Mouse (Mus musculus) stomach, embryonic 14.5 days (tissue): ENCODE results near the gene Cd69. TPM values are rescaled to one million over a fixed set of nuclear protein-coding genes. Genes with fewer than 3 reads are reported as not detected.

Experiments used
- ATAC-seq: fragments of 200-750 bp; cut with Nextera tagmentation; 2 replicates; pipeline ENCODE4 v1.8.0; 2017; ENCODE audit warnings: low read depth, moderate TSS enrichment; ENCODE audit not compliant: insufficient number of reproducible peaks, insufficient read depth, low FRiP score
- H3K27ac ChIP-seq: fragments of 300-500 bp; sonication (generic); 2 replicates; pipeline ENCODE4 v1.5.1; 2014; ENCODE audit warnings: mild to moderate bottlenecking, low read length, moderate library complexity, mixed read lengths
- H3K27me3 ChIP-seq: fragments of 300-500 bp; sonication (generic); 2 replicates; pipeline ENCODE4 v1.6.1; 2014; ENCODE audit warnings: low read length, control low read depth, mixed read lengths; ENCODE audit not compliant: control insufficient read depth, insufficient read depth
- H3K36me3 ChIP-seq: fragments of 300-500 bp; sonication (generic); 2 replicates; pipeline ENCODE4 v1.6.1; 2014; ENCODE audit warnings: mild to moderate bottlenecking, control low read depth, low read length, moderate library complexity, mixed read lengths; ENCODE audit not compliant: control insufficient read depth, insufficient read depth
- H3K4me1 ChIP-seq: fragments of 300-500 bp; sonication (generic); 2 replicates; pipeline ENCODE4 v1.6.1; 2014; ENCODE audit warnings: low read length, control low read depth, mixed read lengths; ENCODE audit not compliant: control insufficient read depth, insufficient read depth
- H3K4me2 ChIP-seq: fragments of 300-500 bp; sonication (generic); replicated peaks from 2 replicates; pipeline ENCODE4 v1.6.1; 2014; ENCODE audit warnings: low read depth, low read length, control low read depth
- H3K4me3 ChIP-seq: fragments of 300-500 bp; sonication (generic); 2 replicates; pipeline ENCODE4 v1.5.1; 2014; ENCODE audit warnings: low read depth, low read length, control low read depth
- H3K9ac ChIP-seq: fragments of 300-500 bp; sonication (generic); replicated peaks from 2 replicates; pipeline ENCODE4 v1.6.1; 2014; ENCODE audit warnings: low read depth, mild to moderate bottlenecking, control low read depth, low read length, moderate library complexity, mixed read lengths
- H3K9me3 ChIP-seq: fragments of 300-500 bp; sonication (generic); 2 replicates; pipeline ENCODE4 v1.6.1; 2016; ENCODE audit warnings: low read depth, low read length, control low read depth; ENCODE audit not compliant: control insufficient read depth
- WGBS: fragments of 180-500 bp; shearing (Covaris S2); extraction: QIAGEN DNeasy Blood & Tissue Kit; methylation state at CpG from one replicate; pipeline ENCODE4 v1.1.7; 2014; 5-methylcytosine and 5-hydroxymethylcytosine counted together
- polyA plus RNA-seq: library from polyadenylated mRNA; unstranded; fragments of >200 nt; fragmentation: Nextera tagmentation; extraction: Ambion mirVana; gene quantifications from 2 replicates; pipeline ENCODE4 v1.2.1, GENCODE M21; 2014

The Cd69 gene
- polyA plus RNA-seq, 1 experiment from 2014 or later, result 0.20 TPM

- H3K27me3 ChIP-seq, result no peaks in the 10 kb centered on the region
- H3K4me3 ChIP-seq, result no peak overlapping the region
- no peaks in the 10 kb centered on the region for H3K4me1 ChIP-seq
- H3K9me3 ChIP-seq, result no peaks in the 10 kb centered on the region
- H3K9ac ChIP-seq, result no peak overlapping the region
- no peak overlapping the region for H3K27ac ChIP-seq
- no peak overlapping the region for H3K4me2 ChIP-seq
- no peak for ATAC-seq
- WGBS, result 62% methylated on average over 7 of the region's 7 CpGs
- no peaks in the 10 kb centered on the region for H3K36me3 ChIP-seq
Measured at GRCm38 (mm10) chr6:129284384-129285104, 9.3 kb upstream of the Cd69 start.

GRCm38 (mm10) chr6:129283271-129283670 is 8.0 kb upstream of the Cd69 start:
- Histone ChIP-seq H3K27me3 (no peaks in the 10 kb centered on the region), H3K27ac (no peak overlapping the region), H3K4me1 (no peaks in the 10 kb centered on the region), H3K4me3 (no peak overlapping the region), H3K36me3 (no peaks in the 10 kb centered on the region), H3K9ac (no peak overlapping the region), H3K4me2 (no peak overlapping the region), H3K9me3 (no peaks in the 10 kb centered on the region)
- whole genome bisulfite sequencing, result 62% methylated on average over 3 of the region's 3 CpGs
- no peak for ATAC-seq

GRCm38 (mm10) chr6:129276483-129276882 is 1.2 kb upstream of the Cd69 start:
- no peak overlapping the region for H3K4me2 ChIP-seq
- ATAC-seq, result no peak
- no peak overlapping the region for H3K27ac ChIP-seq
- H3K36me3 ChIP-seq, result no peaks in the 10 kb centered on the region
- H3K4me3 ChIP-seq, result no peak overlapping the region
- 88% methylated on average over 2 of the region's 2 CpGs for WGBS
- no peaks in the 10 kb centered on the region for H3K4me1 ChIP-seq
- H3K27me3 ChIP-seq, result no peaks in the 10 kb centered on the region
- no peaks in the 10 kb centered on the region for H3K9me3 ChIP-seq
- H3K9ac ChIP-seq, result no peak overlapping the region

GRCm38 (mm10) chr6:129275624-129276203 is 478 bp upstream of the Cd69 start:
- Histone ChIP-seq H3K9ac (no peak overlapping the region), H3K4me3 (no peak overlapping the region), H3K36me3 (no peaks in the 10 kb centered on the region), H3K27me3 (no peaks in the 10 kb centered on the region), H3K27ac (no peak overlapping the region), H3K9me3 (no peaks in the 10 kb centered on the region), H3K4me1 (no peaks in the 10 kb centered on the region), H3K4me2 (no peak overlapping the region)
- no peak for ATAC-seq
- 57% methylated on average over 3 of the region's 3 CpGs for WGBS

- no peak overlapping the region for H3K4me2 ChIP-seq
- H3K27ac ChIP-seq, result no peak overlapping the region
- H3K9ac ChIP-seq, result no peak overlapping the region
- no peaks in the 10 kb centered on the region for H3K36me3 ChIP-seq
- 85% methylated on average over 2 of the region's 2 CpGs for WGBS
- no peaks in the 10 kb centered on the region for H3K4me1 ChIP-seq
- no peak for ATAC-seq
- H3K27me3 ChIP-seq, result no peaks in the 10 kb centered on the region
- H3K4me3 ChIP-seq, result no peak overlapping the region
- H3K9me3 ChIP-seq, result no peaks in the 10 kb centered on the region
Measured at GRCm38 (mm10) chr6:129274476-129274875, 760 bp downstream of the Cd69 start.

GRCm38 (mm10) chr6:129273662-129274061 is 1.6 kb downstream of the Cd69 start:
- H3K9me3 ChIP-seq, result no peaks in the 10 kb centered on the region
- no peak overlapping the region for H3K4me3 ChIP-seq
- H3K27ac ChIP-seq, result no peak overlapping the region
- no peaks in the 10 kb centered on the region for H3K4me1 ChIP-seq
- H3K36me3 ChIP-seq, result no peaks in the 10 kb centered on the region
- WGBS, result 60% methylated on average over 3 of the region's 3 CpGs
- H3K27me3 ChIP-seq, result no peaks in the 10 kb centered on the region
- no peak overlapping the region for H3K9ac ChIP-seq
- H3K4me2 ChIP-seq, result no peak overlapping the region
- no peak for ATAC-seq

GRCm38 (mm10) chr6:129266438-129267022 is 8.7 kb downstream of the Cd69 start:
- 80% methylated on average over 1 of the region's 1 CpGs for WGBS
- no peak overlapping the region for H3K27ac ChIP-seq
- H3K27me3 ChIP-seq, result no peaks in the 10 kb centered on the region
- no peaks in the 10 kb centered on the region for H3K9me3 ChIP-seq
- no peaks in the 10 kb centered on the region for H3K36me3 ChIP-seq
- no peak overlapping the region for H3K4me3 ChIP-seq
- no peak overlapping the region for H3K4me2 ChIP-seq
- H3K9ac ChIP-seq, result no peak overlapping the region
- ATAC-seq, result no peak
- no peaks in the 10 kb centered on the region for H3K4me1 ChIP-seq

- Histone ChIP-seq H3K4me2 (no peak overlapping the region), H3K27ac (no peak overlapping the region), H3K9me3 (no peaks in the 10 kb centered on the region), H3K27me3 (no peaks in the 10 kb centered on the region), H3K9ac (no peak overlapping the region), H3K36me3 (no peaks in the 10 kb centered on the region), H3K4me3 (no peak overlapping the region), H3K4me1 (no peaks in the 10 kb centered on the region)
- WGBS, result 68% methylated on average over 3 of the region's 3 CpGs
- ATAC-seq, result no peak
Measured at GRCm38 (mm10) chr6:129265821-129266220, 9.4 kb downstream of the Cd69 start.
